Mouse (Mus musculus) CD8-positive naive resting alpha-beta T cell, adult 2 months (primary cell): ENCODE data around the gene Phex.

Experiments used
- DNase-seq, 2 experiments: peaks; one replicate each; pipeline ENCODE4 v3.0.0; 2022; ENCODE audit warnings: low read depth in 2 of 2, low spot score in 2 of 2

Gene Phex

GRCm38 (mm10) chrX:157415212-157415611 is at the start of gene Phex:
Gene Phex, minus strand, starts transcription at chrX:157415312.
- DNase-seq = no peak

DNA sequence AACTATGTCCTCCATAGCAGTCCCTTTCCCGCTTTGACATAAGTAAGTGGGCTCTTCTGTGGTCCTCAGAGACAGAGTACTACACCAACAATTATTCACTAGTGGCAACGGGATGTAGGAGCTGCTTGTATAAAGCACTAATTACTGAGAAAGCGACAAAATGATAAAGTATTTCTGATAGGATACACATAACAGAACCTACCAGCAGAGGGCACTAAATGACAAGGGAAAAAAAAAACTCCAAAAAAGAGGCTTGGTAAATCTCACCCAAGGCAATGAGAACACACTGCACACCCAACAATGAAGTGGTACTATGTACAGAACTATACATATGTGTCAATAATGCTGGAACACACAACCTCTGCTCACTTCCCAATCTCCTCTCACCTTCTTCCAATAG is 47.6 kb upstream of the Phex start:
- DNase-seq = no peak

GRCm38 (mm10) chrX:157454430-157454829 is 39.3 kb upstream of the Phex start:
- DNase-seq = peak; percentile 2 to 45

- no peak for DNase-seq
These were observed 33.9 kb upstream of the Phex start for GRCm38 (mm10) chrX:157449000-157449399.

- no peak for DNase-seq
These were observed 32.3 kb upstream of the Phex start for GRCm38 (mm10) chrX:157447431-157447830.

GRCm38 (mm10) chrX:157434768-157435167 is 19.7 kb upstream of the Phex start:
- DNase-seq = no peak

- DNase-seq = no peak
These were observed 4.3 kb upstream of the Phex start for GRCm38 (mm10) chrX:157419451-157419850.

DNA sequence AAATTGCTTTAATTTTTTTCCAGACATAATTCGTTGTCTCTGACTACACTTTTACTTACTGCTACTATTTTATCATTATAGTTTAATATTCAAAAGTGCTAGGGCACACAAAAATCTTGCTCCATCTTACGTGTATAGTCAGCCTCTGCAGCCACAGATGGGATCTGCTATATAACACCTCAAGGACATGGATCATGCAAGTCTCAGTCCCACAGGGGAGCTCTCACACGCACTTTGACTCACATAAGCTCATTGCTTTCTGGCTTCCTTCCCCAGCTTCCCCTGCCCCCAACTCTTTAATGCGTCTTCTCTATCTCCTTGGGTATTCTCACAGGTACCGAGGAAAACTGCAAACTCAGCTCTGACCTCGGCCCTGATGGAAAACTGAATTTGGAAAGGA is 10.2 kb downstream of the Phex start:
- no peak for DNase-seq

GRCm38 (mm10) chrX:157391241-157391640 is 23.9 kb downstream of the Phex start:
- DNase-seq = no peak

DNA sequence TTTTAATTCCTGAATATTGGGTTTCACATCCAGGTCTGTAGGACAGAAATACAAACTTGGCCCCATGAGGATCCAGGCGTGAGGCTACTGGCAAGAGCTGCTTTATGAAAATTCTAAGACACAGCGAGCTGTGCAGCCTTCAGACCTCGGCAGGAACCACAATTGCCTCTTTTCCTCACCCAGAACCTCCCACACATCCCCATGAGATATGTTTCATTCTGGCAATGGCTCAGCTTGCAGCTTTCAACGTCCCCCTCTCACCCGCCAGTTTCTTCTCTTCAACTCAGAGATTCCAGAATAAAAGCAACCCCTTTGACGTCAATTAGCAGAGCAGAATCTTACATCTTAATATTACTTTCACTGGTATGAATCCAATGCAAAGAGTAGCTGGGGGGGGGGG is 25.0 kb downstream of the Phex start:
- DNase-seq = no peak

DNA sequence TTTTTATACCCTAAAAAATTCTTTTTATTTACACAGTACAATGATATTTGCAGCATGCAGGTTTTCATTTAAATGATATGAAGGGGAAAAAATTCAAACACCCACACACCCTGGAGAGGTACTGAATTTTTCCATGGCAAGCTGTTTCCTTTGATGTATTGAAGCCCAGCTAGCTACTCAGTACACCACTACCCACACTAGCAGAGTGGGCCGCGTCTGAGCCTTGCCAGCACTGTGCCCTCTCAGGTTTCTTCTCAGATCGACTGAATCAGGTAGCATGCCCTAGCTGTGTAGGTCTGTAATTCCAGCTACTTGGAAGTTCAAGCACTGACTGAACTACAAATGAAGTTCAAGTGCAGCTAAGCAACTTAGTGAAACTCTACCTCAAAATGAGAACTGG is 26.7 kb downstream of the Phex start:
- no peak for DNase-seq

GRCm38 (mm10) chrX:157387025-157387424 is 28.1 kb downstream of the Phex start:
- no peak for DNase-seq

DNA sequence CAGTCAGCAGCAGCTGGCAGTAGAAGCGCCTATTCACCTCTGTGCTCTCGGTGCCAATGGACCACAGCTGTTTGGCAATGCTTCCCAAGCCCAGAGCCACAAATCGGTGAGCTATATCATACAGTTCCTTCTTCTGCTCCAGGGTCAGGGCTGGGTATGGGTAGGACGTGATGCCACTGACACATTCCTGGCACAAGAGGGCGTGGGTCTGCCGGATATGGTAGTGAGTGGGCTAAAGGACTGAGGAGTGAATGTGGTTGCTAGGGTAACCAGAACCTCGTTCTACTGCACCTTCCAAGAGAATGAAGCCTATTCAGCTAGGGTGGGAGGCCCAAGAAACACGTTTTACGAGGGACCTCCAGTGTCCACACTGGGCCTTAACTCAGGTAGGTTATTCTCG is 36.3 kb downstream of the Phex start:
- no peak for DNase-seq

DNA sequence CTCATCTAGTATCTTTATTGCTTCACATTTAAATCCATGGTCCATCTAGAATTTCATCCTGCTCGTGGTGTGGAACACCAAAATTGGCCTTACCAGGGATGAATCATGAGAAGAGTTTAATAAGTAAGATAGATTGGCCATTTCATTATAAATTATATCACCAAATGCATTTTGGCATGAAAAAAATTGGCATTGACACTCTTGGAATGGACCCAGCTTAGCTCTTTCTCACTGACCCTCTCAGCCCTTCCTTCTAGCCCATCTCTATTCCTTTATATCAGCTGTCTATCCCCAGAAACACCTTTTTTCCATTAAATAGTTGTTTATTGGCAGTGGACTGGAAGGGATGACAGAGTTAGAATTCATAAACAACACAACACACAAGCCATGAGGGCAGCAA is 37.7 kb downstream of the Phex start:
- DNase-seq = no peak

GRCm38 (mm10) chrX:157373873-157374272 is 41.2 kb downstream of the Phex start:
- DNase-seq = no peak

GRCm38 (mm10) chrX:157369166-157369565 is 45.9 kb downstream of the Phex start:
- DNase-seq = no peak

- DNase-seq = no peak
These were observed 59.6 kb downstream of the Phex start for GRCm38 (mm10) chrX:157355521-157355920.

- DNase-seq = no peak
These were observed 68.9 kb downstream of the Phex start for GRCm38 (mm10) chrX:157346201-157346600.

- DNase-seq = no peak
These were observed 80.4 kb downstream of the Phex start for GRCm38 (mm10) chrX:157334726-157335125.

DNA sequence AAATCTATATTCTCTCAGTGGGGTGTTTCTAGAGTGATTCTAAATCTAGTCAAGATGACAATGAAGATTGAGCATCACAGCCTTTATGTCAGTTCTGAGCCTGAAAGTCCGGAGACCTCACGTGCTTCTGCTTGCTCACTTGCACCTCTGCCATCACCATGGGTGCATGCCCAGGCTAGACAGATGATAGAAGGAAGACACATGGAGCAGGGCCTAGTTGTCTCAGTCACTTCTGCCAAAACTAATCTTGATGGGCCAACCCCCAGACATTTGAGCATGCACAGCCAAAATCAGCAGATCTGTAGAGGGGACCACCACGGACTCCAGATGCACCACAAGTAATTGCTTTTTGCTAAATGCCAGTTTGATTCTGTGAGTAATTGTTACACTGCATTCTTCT is 85.3 kb downstream of the Phex start:
- DNase-seq = no peak

DNA sequence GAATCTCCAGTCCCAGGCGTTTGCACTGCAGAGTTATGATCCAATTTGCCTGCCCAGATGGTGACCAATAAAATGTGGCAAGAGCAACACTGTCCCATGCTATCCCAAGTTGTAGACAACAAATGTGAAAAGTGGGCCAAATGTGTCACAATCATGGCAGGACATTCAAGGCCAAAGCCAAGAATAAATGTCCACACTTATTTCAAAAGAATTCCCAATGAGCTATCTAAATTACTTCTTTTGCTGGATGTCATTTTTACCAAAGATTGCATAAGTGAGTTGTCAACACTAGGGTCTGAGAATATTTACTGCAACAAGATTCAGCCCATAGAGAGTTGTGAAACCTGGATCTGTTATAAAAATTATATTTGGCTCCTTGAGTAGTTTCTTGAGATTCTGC is 86.7 kb downstream of the Phex start:
- DNase-seq = no peak

DNA sequence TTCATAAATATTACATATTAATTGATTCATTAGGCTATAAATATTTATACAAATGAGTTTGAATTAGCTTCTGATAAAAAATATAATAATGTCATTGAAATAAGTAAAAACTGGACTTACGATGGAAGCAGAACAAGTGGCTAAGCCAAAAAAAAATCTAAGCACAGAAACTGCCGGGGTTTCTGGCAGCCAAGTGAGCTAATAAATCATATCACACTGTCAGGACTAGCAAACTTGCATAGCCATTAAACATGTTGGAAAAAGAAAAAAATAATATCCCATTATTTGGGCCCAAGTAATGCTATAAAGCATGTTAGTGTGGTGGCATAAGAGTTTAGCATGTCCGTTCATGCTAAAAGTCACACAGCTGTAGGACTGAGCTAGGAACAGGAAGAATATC is 87.4 kb downstream of the Phex start:
- DNase-seq = no peak

DNA sequence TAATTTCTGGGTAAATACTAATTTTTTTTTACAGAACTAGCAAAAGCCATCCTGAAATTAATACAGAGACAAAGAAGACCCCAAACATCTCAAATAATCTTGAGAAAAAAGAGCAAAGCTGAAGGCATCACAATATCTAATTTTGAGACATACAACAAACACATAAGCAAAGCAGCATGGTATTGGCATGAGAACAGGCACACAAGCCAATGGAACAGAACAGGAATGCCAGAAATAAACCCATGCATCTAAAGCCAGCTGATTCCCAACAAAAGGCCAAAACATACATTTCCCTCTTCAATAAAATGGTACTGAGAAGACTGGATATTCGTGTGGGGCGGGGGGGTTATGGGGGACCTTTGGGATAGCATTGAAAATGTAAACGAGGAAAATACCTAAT is 90.7 kb downstream of the Phex start:
- no peak for DNase-seq

DNA sequence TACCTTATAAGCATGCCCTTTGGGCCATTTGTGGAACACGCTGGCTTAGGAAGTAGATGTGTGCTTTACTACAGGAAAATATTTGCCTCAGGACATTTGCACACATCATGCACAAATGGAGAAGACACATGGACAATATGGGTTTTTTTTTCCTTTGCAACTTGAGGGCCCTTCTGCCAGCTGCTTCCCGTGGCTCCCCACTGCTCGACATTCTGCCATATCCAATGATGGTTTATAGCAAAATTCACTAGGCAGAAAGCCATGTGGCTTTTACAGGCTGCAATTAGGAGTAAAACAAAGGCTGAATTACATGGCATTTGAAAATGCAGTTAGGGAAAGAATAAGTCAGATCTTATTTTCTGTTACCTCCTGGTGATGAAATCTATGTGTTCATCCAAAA is 104.8 kb downstream of the Phex start:
- DNase-seq = no peak
